Mouse (Mus musculus) lung, postnatal 0 days (tissue): Measurements from ENCODE around the gene Zpbp2.

ENCODE experiments used
- CTCF ChIP-seq: IDR thresholded peaks from 2 replicates; pipeline ENCODE4 v1.5.1; 2016; ENCODE audit warnings: antibody characterized with exemption, mild to moderate bottlenecking
- EP300 ChIP-seq: IDR thresholded peaks from 2 replicates; pipeline ENCODE4 v1.6.1; 2016; ENCODE audit warnings: antibody characterized with exemption, mild to moderate bottlenecking, control low read depth

DNA sequence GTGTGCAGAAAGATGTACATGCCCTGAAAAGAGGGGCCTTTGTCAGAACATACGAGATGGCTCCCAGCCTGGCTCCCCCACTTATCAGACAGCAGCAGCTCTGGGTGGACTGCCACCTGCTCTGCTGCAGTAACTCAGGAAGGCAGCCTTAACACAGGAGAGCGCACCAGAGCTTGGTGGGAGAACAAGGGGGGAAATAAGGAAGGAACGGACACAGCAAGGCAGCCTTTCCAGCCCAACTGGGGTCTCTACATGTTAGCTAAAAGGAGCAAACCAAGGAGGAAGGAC is 32.3 kb downstream of the Zpbp2 start:
- TF ChIP-seq CTCF (no peak), EP300 (no peak)
